Comparison of ENCODE assay signal across 8 mouse cellular contexts in genomic region chr15:11035947-11036474, GRCm38 (mm10). TPM values are rescaled to one million over a fixed set of nuclear protein-coding genes. Genes with fewer than 3 reads are reported as not detected.
A peak's percentile ranks its signal among the peaks of the same experiment; 100 is the strongest.
DNase-seq lines count a peak whose midpoint lies in the region; ATAC-seq and TF ChIP-seq lines count a peak whose summit lies in the region.

No protein-coding gene starts in this region.

- peak overlapping the region; percentile 32 for H3K4me3 ChIP-seq in embryonic facial prominence, embryonic 12.5 days
- H3K4me3 ChIP-seq in hindbrain, embryonic 15.5 days, result peak overlapping the region; percentile 45
- H3K4me3 ChIP-seq in myocyte, result no peak overlapping the region

- DNase-seq in kidney, postnatal 4 days, result peak; percentile 18 to 41
- no peak for DNase-seq in kidney, adult 18-20 months
- no peak for DNase-seq in testis, postnatal 14 days (ENCODE audit: low spot score)
- no peak for DNase-seq in adrenal gland, postnatal 36 days

- peaks cover 19% of the 10 kb centered on the region for H3K4me1 ChIP-seq in embryonic facial prominence, embryonic 12.5 days
- peaks cover 29% of the 10 kb centered on the region for H3K4me1 ChIP-seq in hindbrain, embryonic 15.5 days (replicated peaks)

- WGBS in embryonic facial prominence, embryonic 12.5 days, result 4% methylated on average over 34 of the region's 34 CpGs
- WGBS in hindbrain, embryonic 15.5 days, result 4% methylated on average over 34 of the region's 34 CpGs

- no peak overlapping the region for H3K9ac ChIP-seq in embryonic facial prominence, embryonic 12.5 days
- H3K9ac ChIP-seq in hindbrain, embryonic 15.5 days, result peak overlapping the region; percentile 37; the same call in 1 of the 2 replicates

- H3K36me3 ChIP-seq in embryonic facial prominence, embryonic 12.5 days, result no peaks in the 10 kb centered on the region
- H3K36me3 ChIP-seq in hindbrain, embryonic 15.5 days, result no peaks in the 10 kb centered on the region
- H3K36me3 ChIP-seq in myocyte (ENCODE audit: control insufficient read depth, insufficient read depth), result no peaks in the 10 kb centered on the region

- H3K27ac ChIP-seq in embryonic facial prominence, embryonic 12.5 days, result no peak overlapping the region
- H3K27ac ChIP-seq in hindbrain, embryonic 15.5 days (replicated peaks), result no peak overlapping the region

- peaks cover 52% of the 10 kb centered on the region for H3K27me3 ChIP-seq in embryonic facial prominence, embryonic 12.5 days
- H3K27me3 ChIP-seq in hindbrain, embryonic 15.5 days, result peaks cover 41% of the 10 kb centered on the region
- H3K27me3 ChIP-seq in myocyte (ENCODE audit: control insufficient read depth, insufficient read depth, insufficient read length), result peaks cover 36% of the 10 kb centered on the region

- no peak overlapping the region for H3ac ChIP-seq in myocyte (ENCODE audit: control insufficient read depth, insufficient read length)

- no peaks in the 10 kb centered on the region for H3K9me3 ChIP-seq in embryonic facial prominence, embryonic 12.5 days
- no peaks in the 10 kb centered on the region for H3K9me3 ChIP-seq in hindbrain, embryonic 15.5 days

- no peak for TF ChIP-seq POLR2A in myocyte (IDR thresholded peaks at IDR 0.05; ENCODE audit: insufficient read length, low read depth)

- no peak for ATAC-seq in embryonic facial prominence, embryonic 12.5 days (ENCODE audit: insufficient number of reproducible peaks, insufficient read depth, low FRiP score, low TSS enrichment)
- ATAC-seq in hindbrain, embryonic 15.5 days (ENCODE audit: low FRiP score, low read depth), result peak; percentile 45; the same call in 1 of the 2 replicates
- no peak for ATAC-seq in megakaryocyte progenitor cell, adult 5-6 weeks (replicated peaks; ENCODE audit: poor library complexity)

- peak overlapping the region; percentile 53 for H3K4me2 ChIP-seq in embryonic facial prominence, embryonic 12.5 days (replicated peaks)
- H3K4me2 ChIP-seq in hindbrain, embryonic 15.5 days, result peak overlapping the region; percentile 86
- peak overlapping the region; percentile 75 for H3K4me2 ChIP-seq in myocyte (ENCODE audit: low read depth)

- H3K79me2 ChIP-seq in myocyte (ENCODE audit: control insufficient read depth, insufficient read depth), result no peaks in the 10 kb centered on the region

TF ChIP-seq in myocyte, 11 proteins besides CTCF, POLR2A, EP300 and RAD21:
- TF ChIP-seq MYOD1 (IDR thresholded peaks at IDR 0.05; ENCODE audit: control insufficient read depth in 1 of 3, insufficient read length in 2 of 3, low read depth in 2 of 3), result peak in 2 of 3 experiments; percentile 11 to 35
- TF ChIP-seq USF1 (IDR thresholded peaks at IDR 0.05; ENCODE audit: low read depth), result no peak
- TF ChIP-seq MAX (IDR thresholded peaks at IDR 0.05; ENCODE audit: low read depth), result no peak
- TF ChIP-seq POLR2AphosphoS2 (IDR thresholded peaks at IDR 0.05; ENCODE audit: insufficient read length, low read depth), result no peak
- no peak for TF ChIP-seq SRF (IDR thresholded peaks at IDR 0.05; ENCODE audit: control insufficient read depth, insufficient read length, low read depth)
- TF ChIP-seq REST (IDR thresholded peaks at IDR 0.05; ENCODE audit: insufficient read depth, insufficient read length), result no peak
- TF ChIP-seq CEBPB (IDR thresholded peaks at IDR 0.05; ENCODE audit: insufficient read depth, poor library complexity, severe bottlenecking), result no peak
- peak in 1 of 3 experiments; percentile 19 for TF ChIP-seq MYOG (IDR thresholded peaks at IDR 0.05; ENCODE audit: control insufficient read depth in 1 of 3, insufficient read depth in 1 of 3, insufficient read length in 2 of 3, low read depth in 2 of 3)
- no peak for TF ChIP-seq TCF3 (IDR thresholded peaks at IDR 0.05; ENCODE audit: insufficient read length, low read depth)

RNA-seq across cellular contexts. Expression of gene Rxfp3, which starts 1.8 kb away (rescaled TPM):
- polyA plus RNA-seq in embryonic facial prominence, embryonic 12.5 days (2016; fragmentation: Nextera tagmentation; extraction: Ambion mirVana), result 2.6 and 2.8 TPM in 2 replicates
- polyA plus RNA-seq in hindbrain, embryonic 15.5 days (2015; fragmentation: Nextera tagmentation; extraction: Ambion mirVana), result 5.6 TPM in 2 replicates
- polyA plus RNA-seq in myocyte (2012; fragmentation: generic; extraction: Trizol), result 0.02 TPM
- not detected for total RNA-seq in adrenal gland, postnatal 36 days (2021)
- not detected in 2 replicates for total RNA-seq in megakaryocyte progenitor cell, adult 5-6 weeks (2015)
- total RNA-seq in megakaryocyte progenitor cell, adult 5-6 weeks (2017), result not detected in 2 replicates

RNA-seq across cellular contexts. Expression of gene Adamts12, which starts 28.6 kb away (rescaled TPM):
- polyA plus RNA-seq in embryonic facial prominence, embryonic 12.5 days (2016; fragmentation: Nextera tagmentation; extraction: Ambion mirVana), result 3.4 TPM in 2 replicates
- polyA plus RNA-seq in hindbrain, embryonic 15.5 days (2015; fragmentation: Nextera tagmentation; extraction: Ambion mirVana), result 1.5 and 2.0 TPM in 2 replicates
- polyA plus RNA-seq in myocyte (2012; fragmentation: generic; extraction: Trizol), result 0.55 TPM
- total RNA-seq in adrenal gland, postnatal 36 days (2021), result 1 to 10 TPM; 5.8 to 9.1 TPM
- total RNA-seq in megakaryocyte progenitor cell, adult 5-6 weeks (2015), result 0.02 and 0.05 TPM in 2 replicates
- total RNA-seq in megakaryocyte progenitor cell, adult 5-6 weeks (2017), result 0.41 TPM in 1 of 2 replicates, not detected in the other

RNA-seq across cellular contexts. Expression of gene Slc45a2, which starts 35.5 kb away (rescaled TPM):
- 0.74 and 1.3 TPM in 2 replicates for polyA plus RNA-seq in embryonic facial prominence, embryonic 12.5 days (2016; fragmentation: Nextera tagmentation; extraction: Ambion mirVana)
- polyA plus RNA-seq in hindbrain, embryonic 15.5 days (2015; fragmentation: Nextera tagmentation; extraction: Ambion mirVana), result 0.08 and 0.14 TPM in 2 replicates
- polyA plus RNA-seq in myocyte (2012; fragmentation: generic; extraction: Trizol), result not detected
- not detected for total RNA-seq in adrenal gland, postnatal 36 days (2021)
- not detected in 2 replicates for total RNA-seq in megakaryocyte progenitor cell, adult 5-6 weeks (2015)
- total RNA-seq in megakaryocyte progenitor cell, adult 5-6 weeks (2017), result not detected in 2 replicates

RNA-seq across cellular contexts. Expression of gene Amacr, which starts 54.5 kb away (rescaled TPM):
- polyA plus RNA-seq in embryonic facial prominence, embryonic 12.5 days (2016; fragmentation: Nextera tagmentation; extraction: Ambion mirVana), result 18.0 and 21.2 TPM in 2 replicates
- 10.3 and 12.7 TPM in 2 replicates for polyA plus RNA-seq in hindbrain, embryonic 15.5 days (2015; fragmentation: Nextera tagmentation; extraction: Ambion mirVana)
- polyA plus RNA-seq in myocyte (2012; fragmentation: generic; extraction: Trizol), result 61.7 TPM
- 10 to 100 TPM; 14.4 to 20.0 TPM for total RNA-seq in adrenal gland, postnatal 36 days (2021)
- 2.6 and 2.8 TPM in 2 replicates for total RNA-seq in megakaryocyte progenitor cell, adult 5-6 weeks (2015)
- total RNA-seq in megakaryocyte progenitor cell, adult 5-6 weeks (2017), result 2.0 and 3.3 TPM in 2 replicates

Comparison
In these comparisons a context has a peak if more than half of its experiments do, and no peak if none do; other contexts are left out.
1. DNase-seq: peak in kidney, postnatal 4 days (2 of 2); none in kidney, adult 18-20 months (single experiment), testis, postnatal 14 days (single experiment) and adrenal gland, postnatal 36 days (0 of 2).
2. Peak in every context shown above with its lines, with median percentiles within 50 percentile points of each other: H3K4me2 ChIP-seq.